Mouse (Mus musculus): ENCODE measurements around the gene Ccdc150. TPM values are rescaled to one million over a fixed set of nuclear protein-coding genes. Genes with fewer than 3 reads are reported as not detected.

Ccdc150 gene
- polyA plus RNA-seq, 1 experiment from 2014 or later, result 0.06 TPM

Other genes with a start within 250 kb of the Ccdc150 start
- gene Hecw2, start 55.5 kb upstream of the Ccdc150 start, polyA plus RNA-seq (2015; fragmentation: Nextera tagmentation; extraction: Ambion mirVana), result 8.4 and 10.8 TPM in 2 replicates
- gene Gtf3c3, start 188.3 kb downstream of the Ccdc150 start, polyA plus RNA-seq (2015; fragmentation: Nextera tagmentation; extraction: Ambion mirVana), result 24.4 and 25.8 TPM in 2 replicates